7 mouse cellular contexts compared by ENCODE assay signal in the genomic region with DNA sequence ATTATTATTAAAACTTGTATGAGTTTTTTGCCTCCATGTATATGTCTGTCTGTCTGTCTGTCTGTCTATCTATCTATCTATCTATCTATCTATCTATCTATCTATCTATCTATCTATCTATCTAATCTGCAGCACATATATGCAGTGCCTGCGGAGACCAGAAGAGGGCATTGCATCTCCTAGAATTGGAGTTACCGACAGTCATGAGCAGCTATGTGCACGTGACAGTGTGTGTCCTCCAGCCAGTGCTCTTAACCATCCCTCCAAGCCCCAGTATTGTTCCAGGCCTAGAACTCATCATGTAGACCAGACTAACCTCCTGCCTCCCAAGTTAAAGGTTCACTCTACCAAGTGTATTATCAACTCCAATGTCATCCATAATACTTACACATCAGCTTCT. TPM values are rescaled to one million over a fixed set of nuclear protein-coding genes. Genes with fewer than 3 reads are reported as not detected.
DNase-seq lines count a peak whose midpoint lies in the region.

No protein-coding gene starts in this region.

- DNase-seq in left cerebral cortex, postnatal 14 days (ENCODE audit: low spot score in 2 of 2) = peak; percentile 77 to 78
- no peak for DNase-seq in left cerebral cortex, adult 11 months (ENCODE audit: low spot score)
- peak; percentile 84 for DNase-seq in R1 (ENCODE audit: low read depth, low spot score)
- DNase-seq in cerebellum, postnatal 10 days = peak; percentile 83 to 90
- DNase-seq in induced T-regulatory cell, adult 2 months (ENCODE audit: low read depth) = peak; percentile 42
- DNase-seq in lung, adult 18-20 months = peak; percentile 57 to 66
- DNase-seq in right cerebral cortex, postnatal 4 days = peak; percentile 68

- intact Hi-C loops in left cerebral cortex, postnatal 14 days (cut with DNase I) = no loop called here

RNA-seq across cellular contexts. Expression of a gene that starts 19.9 kb away (rescaled TPM):
- 100 to 1,000 TPM; 856 to 890 TPM for total RNA-seq in left cerebral cortex, postnatal 14 days (2021)

RNA-seq across cellular contexts. Expression of a gene that starts 25.7 kb away (rescaled TPM):
- 10 to 100 TPM; 39.4 to 44.3 TPM for total RNA-seq in left cerebral cortex, postnatal 14 days (2021)

RNA-seq across cellular contexts. Expression of a gene that starts 25.7 kb away (rescaled TPM):
- total RNA-seq in left cerebral cortex, postnatal 14 days (2021) = 10 to 100 TPM; 45.7 to 47.0 TPM
